Mouse (Mus musculus) heart, adult 9 months (tissue): ENCODE measurements around the gene Plcb3.

Source experiments
- DNase-seq, 2 experiments: peaks; one replicate each; pipeline ENCODE4 v3.0.0; 2022; ENCODE audit warnings: low spot score in 2 of 2

Gene Plcb3

GRCm38 (mm10) chr19:6970460-6971085 lies 5.7 kb downstream of the Plcb3 start:
- DNase-seq, result no peak

GRCm38 (mm10) chr19:6969665-6970381 lies 6.4 kb downstream of the Plcb3 start:
- DNase-seq, result peak; percentile 71 to 78

- DNase-seq, result peak in 1 of 2 experiments; percentile 35
Observed at GRCm38 (mm10) chr19:6969291-6969664, 7.0 kb downstream of the Plcb3 start.

- no peak for DNase-seq
Observed at GRCm38 (mm10) chr19:6968491-6969271, 7.6 kb downstream of the Plcb3 start.

- DNase-seq, result no peak
Observed at GRCm38 (mm10) chr19:6956461-6956860, 19.8 kb downstream of the Plcb3 start.

GRCm38 (mm10) chr19:6955424-6955823 lies 20.8 kb downstream of the Plcb3 start:
- peak in 1 of 2 experiments; percentile 54 for DNase-seq

- no peak for DNase-seq
Observed at GRCm38 (mm10) chr19:6954046-6954445, 22.2 kb downstream of the Plcb3 start.

- DNase-seq, result peak; percentile 67 to 78
Observed at GRCm38 (mm10) chr19:6952712-6953037, 23.6 kb downstream of the Plcb3 start.

- DNase-seq, result peak; percentile 89 to 92
Observed at GRCm38 (mm10) chr19:6951994-6952711, 24.1 kb downstream of the Plcb3 start.

GRCm38 (mm10) chr19:6951381-6951968 lies 24.8 kb downstream of the Plcb3 start:
- DNase-seq, result peak; percentile 98 to 99

GRCm38 (mm10) chr19:6950613-6951153 lies 25.6 kb downstream of the Plcb3 start:
- peak; percentile 67 to 70 for DNase-seq

- DNase-seq, result no peak
Observed at GRCm38 (mm10) chr19:6949951-6950350, 26.3 kb downstream of the Plcb3 start.

- DNase-seq, result no peak
Observed at GRCm38 (mm10) chr19:6949532-6949931, 26.7 kb downstream of the Plcb3 start.

GRCm38 (mm10) chr19:6948186-6948585 lies 28.1 kb downstream of the Plcb3 start:
- DNase-seq, result no peak

GRCm38 (mm10) chr19:6947742-6948141 lies 28.5 kb downstream of the Plcb3 start:
- no peak for DNase-seq

GRCm38 (mm10) chr19:6943709-6944108 lies 32.6 kb downstream of the Plcb3 start:
- no peak for DNase-seq

GRCm38 (mm10) chr19:6942764-6943163 lies 33.5 kb downstream of the Plcb3 start:
- DNase-seq, result no peak

- DNase-seq, result peak; percentile 97 to 98
Observed at GRCm38 (mm10) chr19:6942249-6942691, 34.0 kb downstream of the Plcb3 start, which contains the start of gene Gpr137. Gene Gpr137 (minus strand): TSS chr19:6942480.

- peak; percentile 88 to 93 for DNase-seq
Observed at GRCm38 (mm10) chr19:6941372-6942248, 34.7 kb downstream of the Plcb3 start, which contains the start of gene Bad. Gene Bad (plus strand): TSS chr19:6941861.
